9 mouse cellular contexts compared by ENCODE assay signal in genomic region chr15:79242574-79243233, GRCm38 (mm10). TPM values are rescaled to one million over a fixed set of nuclear protein-coding genes. Genes with fewer than 3 reads are reported as not detected.
A peak's percentile ranks its signal among the peaks of the same experiment; 100 is the strongest.
DNase-seq lines count a peak whose midpoint lies in the region; ATAC-seq and TF ChIP-seq lines count a peak whose summit lies in the region.
"Had no signal": no experiment of that assay in that cellular context is flagged by ENCODE, and none has a peak within 500 bp of the region (broad histone marks: within the 10 kb centered on the region; RNA-seq: fewer than 3 reads in every experiment).

No protein-coding gene starts in this region.

- no peak for DNase-seq in kidney, postnatal 36 days
- DNase-seq in cerebellum, adult 2 months = no peak
- DNase-seq in spleen, postnatal 14 days (ENCODE audit: low spot score in 2 of 2) = no peak
- no peak for DNase-seq in cerebellum, adult 11-12 months

- H3K4me1 ChIP-seq in kidney, embryonic 15.5 days = peaks cover 3% of the 10 kb centered on the region; the same call in 1 of the 2 replicates
- H3K4me1 ChIP-seq in embryonic facial prominence, embryonic 15.5 days = peaks cover 12% of the 10 kb centered on the region
- H3K4me1 ChIP-seq in intestine, embryonic 15.5 days (replicated peaks) = 0 out of 2 replicates have a peak, but pooled peaks cover 9% of the 10 kb centered on the region
- peaks cover 7% of the 10 kb centered on the region for H3K4me1 ChIP-seq in midbrain, embryonic 15.5 days
- no peaks in the 10 kb centered on the region for H3K4me1 ChIP-seq in cerebellum, adult 2 months (ENCODE audit: control insufficient read depth, insufficient read depth, low read length)

- H3K9me3 ChIP-seq in kidney, embryonic 15.5 days (replicated peaks) = no peaks in the 10 kb centered on the region
- H3K9me3 ChIP-seq in embryonic facial prominence, embryonic 15.5 days (replicated peaks) = no peaks in the 10 kb centered on the region
- no peaks in the 10 kb centered on the region for H3K9me3 ChIP-seq in intestine, embryonic 15.5 days
- H3K9me3 ChIP-seq in midbrain, embryonic 15.5 days = no peaks in the 10 kb centered on the region

- no peak for TF ChIP-seq POLR2A in cerebellum, adult 2 months (IDR thresholded peaks at IDR 0.05; ENCODE audit: borderline replicate concordance, insufficient read depth, low read length)

- no peak overlapping the region for H3K4me2 ChIP-seq in kidney, embryonic 15.5 days
- H3K4me2 ChIP-seq in embryonic facial prominence, embryonic 15.5 days (replicated peaks) = no peak overlapping the region
- H3K4me2 ChIP-seq in intestine, embryonic 15.5 days (replicated peaks) = no peak overlapping the region
- no peak overlapping the region for H3K4me2 ChIP-seq in midbrain, embryonic 15.5 days

- no peaks in the 10 kb centered on the region for H3K27me3 ChIP-seq in kidney, embryonic 15.5 days
- no peaks in the 10 kb centered on the region for H3K27me3 ChIP-seq in embryonic facial prominence, embryonic 15.5 days
- no peaks in the 10 kb centered on the region for H3K27me3 ChIP-seq in intestine, embryonic 15.5 days (replicated peaks)
- H3K27me3 ChIP-seq in midbrain, embryonic 15.5 days (replicated peaks) = no peaks in the 10 kb centered on the region
- no peaks in the 10 kb centered on the region for H3K27me3 ChIP-seq in cerebellum, adult 2 months (ENCODE audit: control insufficient read depth, insufficient read depth, low read length)

- H3K27ac ChIP-seq in kidney, embryonic 15.5 days = no peak overlapping the region
- H3K27ac ChIP-seq in embryonic facial prominence, embryonic 15.5 days (replicated peaks) = peak overlapping the region; percentile 34
- H3K27ac ChIP-seq in intestine, embryonic 15.5 days = no peak overlapping the region
- no peak overlapping the region for H3K27ac ChIP-seq in midbrain, embryonic 15.5 days
- no peak overlapping the region for H3K27ac ChIP-seq in cerebellum, adult 2 months (ENCODE audit: insufficient read depth, low read length)

- no peak overlapping the region for H3K9ac ChIP-seq in kidney, embryonic 15.5 days
- no peak overlapping the region for H3K9ac ChIP-seq in embryonic facial prominence, embryonic 15.5 days
- no peak overlapping the region for H3K9ac ChIP-seq in intestine, embryonic 15.5 days
- H3K9ac ChIP-seq in midbrain, embryonic 15.5 days = no peak overlapping the region

- 73% methylated on average over 13 of the region's 13 CpGs for WGBS in kidney, embryonic 15.5 days
- 65% methylated on average over 13 of the region's 13 CpGs for WGBS in embryonic facial prominence, embryonic 15.5 days
- WGBS in intestine, embryonic 15.5 days = 71% methylated on average over 13 of the region's 13 CpGs
- 75% methylated on average over 13 of the region's 13 CpGs for WGBS in midbrain, embryonic 15.5 days
- WGBS in cerebellum, adult 2 months = 50% methylated on average over 13 of the region's 13 CpGs

- peak; percentile 46 for ATAC-seq in kidney, embryonic 15.5 days (replicated peaks; ENCODE audit: low FRiP score)
- ATAC-seq in embryonic facial prominence, embryonic 15.5 days (ENCODE audit: insufficient number of reproducible peaks, low FRiP score, low TSS enrichment, low read depth) = peak; percentile 16
- peak; percentile 60 for ATAC-seq in intestine, embryonic 15.5 days
- ATAC-seq in midbrain, embryonic 15.5 days (replicated peaks) = peak; percentile 50

- peaks cover 82% of the 10 kb centered on the region for H3K36me3 ChIP-seq in kidney, embryonic 15.5 days
- H3K36me3 ChIP-seq in embryonic facial prominence, embryonic 15.5 days = peaks cover 78% of the 10 kb centered on the region
- H3K36me3 ChIP-seq in intestine, embryonic 15.5 days = peaks cover 27% of the 10 kb centered on the region; the same call in 1 of the 2 replicates
- peaks cover 30% of the 10 kb centered on the region for H3K36me3 ChIP-seq in midbrain, embryonic 15.5 days (replicated peaks)

- H3K4me3 ChIP-seq in kidney, embryonic 15.5 days (replicated peaks) = no peak overlapping the region
- H3K4me3 ChIP-seq in embryonic facial prominence, embryonic 15.5 days (replicated peaks) = no peak overlapping the region
- no peak overlapping the region for H3K4me3 ChIP-seq in intestine, embryonic 15.5 days (replicated peaks)
- H3K4me3 ChIP-seq in midbrain, embryonic 15.5 days = no peak overlapping the region
- no peak overlapping the region for H3K4me3 ChIP-seq in cerebellum, adult 2 months (replicated peaks; ENCODE audit: insufficient read depth, low read depth, low read length)

- TF ChIP-seq CTCF in cerebellum, adult 2 months (IDR thresholded peaks at IDR 0.05; ENCODE audit: borderline replicate concordance, insufficient read depth, low read depth, low read length) = no peak

RNA-seq across cellular contexts. Expression of gene Slc16a8, which starts 11.9 kb away (rescaled TPM):
- polyA plus RNA-seq in kidney, embryonic 15.5 days (2015; fragmentation: Nextera tagmentation; extraction: Ambion mirVana) = 0.12 and 0.26 TPM in 2 replicates
- 0.35 and 0.58 TPM in 2 replicates for polyA plus RNA-seq in embryonic facial prominence, embryonic 15.5 days (2015; fragmentation: Nextera tagmentation; extraction: Ambion mirVana)
- polyA plus RNA-seq in intestine, embryonic 15.5 days (2015; fragmentation: Nextera tagmentation; extraction: Ambion mirVana) = 0.16 TPM in 1 of 2 replicates, not detected in the other
- polyA plus RNA-seq in midbrain, embryonic 15.5 days (2015; fragmentation: Nextera tagmentation; extraction: Ambion mirVana) = 0.47 and 0.54 TPM in 2 replicates
- 0.47 and 1.7 TPM in 2 replicates for polyA plus RNA-seq in cerebellum, adult 2 months (2012; rRNA removed)
- polyA plus RNA-seq: G1E had no signal

RNA-seq across cellular contexts. Expression of gene Gm49486, which starts 13.5 kb away (rescaled TPM):
- polyA plus RNA-seq in kidney, embryonic 15.5 days (2015; fragmentation: Nextera tagmentation; extraction: Ambion mirVana) = 0.67 and 0.74 TPM in 2 replicates
- 0.94 and 1.3 TPM in 2 replicates for polyA plus RNA-seq in embryonic facial prominence, embryonic 15.5 days (2015; fragmentation: Nextera tagmentation; extraction: Ambion mirVana)
- 0.27 and 0.35 TPM in 2 replicates for polyA plus RNA-seq in intestine, embryonic 15.5 days (2015; fragmentation: Nextera tagmentation; extraction: Ambion mirVana)
- polyA plus RNA-seq in midbrain, embryonic 15.5 days (2015; fragmentation: Nextera tagmentation; extraction: Ambion mirVana) = 0.78 and 1.6 TPM in 2 replicates
- 0.33 and 0.67 TPM in 2 replicates for polyA plus RNA-seq in cerebellum, adult 2 months (2012; rRNA removed)
- polyA plus RNA-seq: G1E had no signal

RNA-seq across cellular contexts. Expression of gene Pick1, which starts 13.7 kb away (rescaled TPM):
- polyA plus RNA-seq in kidney, embryonic 15.5 days (2015; fragmentation: Nextera tagmentation; extraction: Ambion mirVana) = 45.5 and 49.8 TPM in 2 replicates
- polyA plus RNA-seq in embryonic facial prominence, embryonic 15.5 days (2015; fragmentation: Nextera tagmentation; extraction: Ambion mirVana) = 46.2 and 50.4 TPM in 2 replicates
- polyA plus RNA-seq in intestine, embryonic 15.5 days (2015; fragmentation: Nextera tagmentation; extraction: Ambion mirVana) = 44.2 and 50.1 TPM in 2 replicates
- polyA plus RNA-seq in midbrain, embryonic 15.5 days (2015; fragmentation: Nextera tagmentation; extraction: Ambion mirVana) = 105 and 108 TPM in 2 replicates
- 93.1 and 95.8 TPM in 2 replicates for polyA plus RNA-seq in cerebellum, adult 2 months (2012; rRNA removed)

RNA-seq across cellular contexts. Expression of gene Baiap2l2, which starts 42.6 kb away (rescaled TPM):
- 13.4 and 14.3 TPM in 2 replicates for polyA plus RNA-seq in kidney, embryonic 15.5 days (2015; fragmentation: Nextera tagmentation; extraction: Ambion mirVana)
- polyA plus RNA-seq in embryonic facial prominence, embryonic 15.5 days (2015; fragmentation: Nextera tagmentation; extraction: Ambion mirVana) = 16.1 and 18.5 TPM in 2 replicates
- polyA plus RNA-seq in intestine, embryonic 15.5 days (2015; fragmentation: Nextera tagmentation; extraction: Ambion mirVana) = 12.3 and 14.7 TPM in 2 replicates
- 2.6 and 3.1 TPM in 2 replicates for polyA plus RNA-seq in midbrain, embryonic 15.5 days (2015; fragmentation: Nextera tagmentation; extraction: Ambion mirVana)
- 0.21 and 0.52 TPM in 2 replicates for polyA plus RNA-seq in cerebellum, adult 2 months (2012; rRNA removed)
- polyA plus RNA-seq: G1E had no signal
